Mouse (Mus musculus): Measurements from ENCODE around the gene Rwdd2a.

Rwdd2a gene

DNA sequence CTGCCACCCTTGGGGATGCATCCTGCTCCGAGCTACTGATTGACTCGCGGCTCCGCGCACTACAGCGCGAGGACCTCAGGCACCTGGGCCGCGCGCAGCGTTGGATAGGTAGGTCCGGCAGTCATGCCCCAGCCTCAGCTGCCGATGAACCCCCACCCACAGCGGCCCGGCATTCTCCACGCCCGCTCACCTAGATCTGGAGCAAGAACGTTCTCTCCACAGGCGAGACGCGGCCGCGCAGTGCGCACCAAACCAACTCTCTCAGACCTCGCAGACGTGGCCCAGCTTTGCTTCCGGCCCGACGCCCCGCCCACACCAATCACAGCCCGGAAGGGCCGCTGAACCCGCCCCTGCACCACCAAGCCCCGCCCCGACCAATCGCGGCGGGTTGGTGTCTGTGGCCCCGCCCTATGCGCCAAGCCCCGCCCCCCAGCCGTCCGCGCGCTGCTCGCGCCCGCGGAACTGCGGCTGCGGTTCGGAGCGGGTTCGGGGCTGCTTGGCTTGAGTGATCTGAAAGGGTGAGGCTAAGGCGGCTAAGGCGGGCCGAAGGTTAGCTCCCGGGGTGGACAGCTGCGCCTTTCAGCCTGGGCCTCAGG is at the start of gene Rwdd2a, which contains the start of gene Pgm3:
Gene Rwdd2a, plus strand, starts transcription at position 452 of the 596 bp plus-strand sequence.
Gene Pgm3, minus strand, starts transcription at position 303 of the 596 bp plus-strand sequence.
- DNase-seq, result peak; percentile 97 to 100

DNA sequence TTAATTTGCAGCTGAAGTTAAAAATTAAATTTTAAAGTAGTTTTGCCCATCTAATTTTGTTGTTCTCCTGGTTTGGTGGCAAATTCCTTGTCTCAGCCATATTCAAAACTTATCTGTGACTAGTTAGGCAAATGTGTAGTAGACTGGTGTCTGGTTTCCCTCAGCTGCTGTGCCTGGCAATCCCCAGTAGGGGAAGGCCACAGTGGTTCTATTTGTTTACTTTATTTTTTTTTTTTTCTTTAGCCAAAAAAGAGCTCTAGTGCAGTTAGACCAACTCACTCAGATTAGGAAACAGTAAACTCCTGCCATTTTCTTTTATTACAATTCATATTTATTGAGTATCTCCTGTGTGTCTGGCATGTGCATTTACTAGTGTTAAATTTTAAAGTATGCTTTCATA is 49.5 kb upstream of the Rwdd2a start:
- no peak for DNase-seq

DNA sequence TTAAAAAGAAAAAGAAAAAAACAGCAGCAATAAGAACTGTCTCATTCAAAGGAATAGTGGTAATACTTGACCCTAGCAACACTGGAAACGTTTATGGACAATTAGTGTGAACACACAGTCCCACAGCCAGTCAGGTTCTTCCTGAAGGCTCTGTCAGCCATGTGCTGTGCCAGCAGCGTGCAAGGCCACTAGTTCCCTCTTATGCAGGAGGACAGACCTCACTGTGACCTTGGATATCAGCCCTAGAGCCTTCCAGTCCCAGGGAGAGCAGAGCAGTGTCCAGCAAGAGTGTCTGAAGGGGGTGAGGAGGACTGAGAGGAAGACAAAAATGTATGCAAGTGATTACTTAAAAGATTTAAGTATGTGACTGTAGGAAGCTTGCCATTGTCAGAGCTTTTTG is 46.2 kb upstream of the Rwdd2a start:
- DNase-seq, result no peak

DNA sequence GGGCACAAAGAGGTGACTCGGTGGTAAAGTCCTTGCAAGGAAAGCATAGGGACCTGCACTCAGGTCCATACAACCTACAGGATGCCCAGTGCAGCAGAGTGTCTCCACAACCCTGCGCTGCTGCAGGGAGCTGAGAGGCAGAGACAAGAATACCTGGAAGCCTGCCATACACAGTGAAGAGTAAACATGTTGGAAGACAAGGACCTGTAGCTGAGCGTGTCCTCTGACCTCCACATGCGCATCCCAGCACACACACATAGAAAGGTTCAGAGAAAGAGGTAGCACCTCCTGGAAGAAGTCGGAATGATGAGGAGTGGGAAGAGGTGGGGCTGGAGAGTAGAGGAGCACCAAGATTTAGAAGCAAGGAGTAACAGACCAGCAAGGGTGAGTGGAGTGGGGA is 37.7 kb upstream of the Rwdd2a start:
- DNase-seq, result no peak

DNA sequence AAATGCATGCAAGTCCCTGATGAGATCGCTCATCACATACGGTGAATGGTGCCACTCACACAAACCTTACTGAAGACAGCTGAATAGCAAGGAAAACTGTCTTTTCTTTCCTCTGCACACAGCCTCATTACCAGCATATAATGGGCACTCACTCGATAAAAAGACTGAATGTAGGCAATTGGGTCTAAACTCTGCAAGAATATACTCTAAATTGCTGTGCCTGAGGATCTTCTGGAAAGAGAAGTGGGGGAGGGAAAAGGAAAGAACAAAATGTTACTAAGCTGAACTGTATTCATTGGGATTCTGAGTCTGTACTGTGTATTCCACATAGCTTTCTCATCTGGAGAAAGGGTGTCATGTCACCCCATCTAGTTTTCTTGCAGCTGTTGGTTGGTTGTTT is 28.3 kb upstream of the Rwdd2a start:
- DNase-seq, result no peak

DNA sequence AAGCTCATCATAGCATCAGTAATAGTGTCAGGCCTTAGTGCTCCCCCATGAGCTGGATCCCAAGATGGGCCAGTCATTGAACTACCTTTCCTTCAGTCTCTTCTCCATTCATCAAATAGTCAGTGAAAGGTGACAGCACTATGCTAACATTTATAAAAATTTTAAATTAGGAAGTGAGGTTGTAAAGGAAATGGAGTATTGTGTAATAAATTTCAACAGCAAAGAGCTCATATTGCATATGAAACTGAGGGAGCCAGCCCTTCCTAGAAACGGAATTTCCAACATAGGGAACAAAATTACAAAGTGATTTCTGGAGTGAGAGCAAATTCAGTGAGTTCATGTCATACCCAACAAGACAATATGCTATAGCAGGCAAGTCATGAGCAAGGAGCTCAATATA is 27.2 kb upstream of the Rwdd2a start:
- no peak for DNase-seq

DNA sequence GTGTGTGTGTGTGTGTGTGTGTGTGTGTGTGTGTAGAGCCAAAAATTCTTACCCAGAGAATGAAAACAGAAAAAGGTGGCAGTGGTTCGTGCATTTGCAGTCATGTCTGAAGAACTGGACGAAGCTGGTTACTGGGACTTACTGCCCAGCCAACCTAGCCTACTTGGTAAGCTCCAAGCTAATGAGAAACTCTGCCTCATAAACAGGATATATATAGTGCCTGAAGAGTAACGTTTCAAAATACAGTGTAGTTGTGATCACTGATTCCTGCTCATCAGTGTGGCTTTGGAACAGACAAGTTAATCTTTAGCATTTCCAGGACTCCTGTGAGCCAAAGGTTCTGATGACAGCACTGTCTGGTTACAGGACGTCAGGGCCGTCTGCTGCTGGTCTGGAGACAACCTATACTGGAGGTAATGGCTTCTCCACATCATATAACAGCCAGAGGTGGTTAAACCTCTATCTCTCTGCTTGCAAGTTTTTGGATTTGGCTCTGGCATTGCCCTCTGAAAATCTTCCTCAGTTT is 22.1 kb upstream of the Rwdd2a start:
- DNase-seq, result no peak

DNA sequence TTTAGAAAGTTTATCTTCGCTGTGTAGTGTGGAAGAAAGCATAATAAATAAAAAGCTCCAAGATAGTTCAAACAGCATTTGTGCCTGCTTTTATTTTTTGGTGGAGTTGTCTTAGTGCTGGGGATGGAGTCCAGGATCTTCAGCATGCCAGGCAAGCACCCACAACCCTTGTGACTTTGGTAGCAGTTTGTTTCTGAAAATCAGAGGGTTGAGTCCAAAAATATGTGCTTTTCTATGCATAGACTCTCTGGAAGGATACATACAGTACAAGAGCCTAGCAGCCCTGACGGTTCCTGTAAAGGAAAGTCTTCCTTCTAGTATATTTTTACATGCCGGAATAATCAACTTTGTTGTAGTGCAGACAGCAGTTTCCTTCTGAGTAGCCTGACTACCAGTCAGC is 21.1 kb upstream of the Rwdd2a start:
- no peak for DNase-seq

DNA sequence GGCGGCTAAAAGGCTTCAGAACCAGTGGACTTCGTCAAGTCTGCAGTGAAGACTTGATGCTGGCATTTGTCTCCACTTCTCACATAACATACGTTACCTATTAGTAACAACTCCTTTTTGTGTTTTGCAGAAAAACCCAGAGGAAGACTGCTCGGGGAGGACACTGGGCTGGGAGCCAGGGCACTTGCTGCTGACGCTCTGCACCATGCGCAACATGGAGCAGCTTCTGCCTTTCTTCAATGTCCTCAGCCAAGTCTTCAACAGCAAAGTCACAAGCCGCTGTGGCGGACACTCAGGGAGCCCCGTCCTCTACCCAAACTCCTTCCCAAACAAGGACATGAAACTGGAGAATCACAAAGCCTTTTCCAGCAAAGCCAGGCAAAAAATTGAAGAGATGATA is 17.9 kb upstream of the Rwdd2a start:
- peak; percentile 21 to 55 for DNase-seq

DNA sequence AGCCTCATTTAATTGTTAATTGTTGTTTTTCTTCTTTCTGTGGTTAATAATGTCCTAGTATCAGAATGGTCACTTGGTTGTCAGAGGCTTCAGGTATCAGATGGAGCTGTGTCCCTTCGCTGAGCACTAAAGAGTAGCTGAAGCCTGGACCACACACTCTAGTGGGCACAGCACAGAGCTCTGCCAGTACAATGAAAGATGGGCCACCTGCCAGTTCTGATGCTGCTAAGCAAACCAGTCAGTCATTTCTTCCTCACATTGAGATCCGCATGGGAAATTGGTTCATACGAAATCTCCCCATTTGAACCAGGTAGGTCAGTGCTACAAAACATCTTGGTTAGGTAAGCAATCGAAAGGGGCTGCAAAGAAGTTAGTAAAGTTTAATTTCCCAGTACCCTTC is 17.1 kb upstream of the Rwdd2a start:
- peak in 1 of 2 experiments; percentile 41 for DNase-seq

DNA sequence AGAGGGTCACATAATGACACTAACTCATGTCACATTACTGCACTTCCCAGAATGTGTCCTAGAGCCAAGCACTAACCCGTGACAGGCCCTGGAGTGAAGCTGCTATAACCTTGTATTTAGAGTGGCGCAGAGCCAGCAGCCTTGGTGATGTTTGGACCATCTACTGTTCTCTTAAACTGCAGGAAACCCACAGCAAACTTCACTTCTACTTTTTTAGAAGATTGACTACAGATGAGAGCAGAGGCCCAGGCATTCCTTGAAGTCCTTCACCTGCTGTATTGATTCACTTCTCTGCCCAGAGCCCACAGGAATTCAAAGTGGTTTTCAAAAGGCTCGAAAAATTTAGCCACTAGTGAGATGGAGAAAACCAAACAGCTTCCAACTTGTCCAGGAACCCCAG is 11.2 kb upstream of the Rwdd2a start:
- DNase-seq, result no peak

DNA sequence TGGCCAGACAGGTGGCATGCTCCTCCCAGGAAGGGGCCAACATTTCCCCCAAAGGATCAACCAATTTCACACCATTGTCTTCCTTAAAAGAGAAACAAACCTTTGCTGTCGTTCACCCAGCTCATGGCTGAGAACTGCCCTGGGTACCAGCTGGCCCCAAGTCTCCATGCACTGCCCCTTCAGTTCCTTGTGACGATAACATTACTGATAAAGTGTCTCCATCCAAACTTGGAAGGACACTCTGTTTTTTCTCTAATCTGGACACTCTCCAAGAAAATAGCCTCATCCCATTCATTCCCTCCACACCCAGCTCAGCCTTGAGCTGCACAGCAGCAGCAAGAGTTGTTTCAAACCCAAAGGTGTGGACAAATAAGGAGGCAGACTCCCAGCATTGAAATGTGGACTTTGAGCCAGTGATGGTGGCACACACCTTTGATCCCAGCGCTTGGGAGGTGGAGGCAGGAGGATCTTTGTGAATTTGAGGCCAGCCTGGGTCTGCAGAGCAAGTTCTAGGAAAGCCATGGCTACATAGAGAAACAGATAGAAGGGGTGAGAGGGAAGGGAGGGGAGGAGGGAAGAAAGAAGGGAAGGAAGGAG is 2.4 kb upstream of the Rwdd2a start:
- no peak for DNase-seq

DNA sequence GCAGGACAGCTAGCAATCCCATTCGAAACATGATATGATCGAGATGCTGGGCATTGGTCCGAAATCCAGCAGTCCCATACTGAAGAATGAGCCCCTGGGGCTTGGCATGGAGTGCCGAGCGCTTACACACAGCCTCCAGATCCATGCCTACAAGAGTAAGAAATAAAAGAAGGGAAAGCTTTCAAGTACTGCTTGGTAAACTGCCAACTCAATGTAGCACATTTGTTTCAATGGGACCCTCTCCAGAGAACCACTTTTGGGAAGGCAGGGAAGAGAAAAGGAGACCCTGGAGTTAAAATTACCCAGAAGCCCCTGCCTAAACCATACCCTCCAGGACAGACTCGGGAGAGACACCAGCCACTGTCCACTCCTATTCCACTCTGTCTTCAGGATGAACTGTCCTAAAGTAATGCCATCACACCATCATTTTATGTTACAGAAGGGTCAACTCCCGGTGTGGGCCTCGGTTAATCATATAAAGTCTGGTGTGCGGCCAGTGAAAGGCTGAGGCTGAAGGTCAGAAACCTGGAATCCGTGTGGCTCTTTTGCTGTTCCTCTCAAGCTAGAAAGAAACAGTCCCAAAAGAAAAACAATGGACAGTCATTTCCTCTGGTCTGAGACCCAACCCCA is 1.4 kb upstream of the Rwdd2a start:
- no peak for DNase-seq

DNA sequence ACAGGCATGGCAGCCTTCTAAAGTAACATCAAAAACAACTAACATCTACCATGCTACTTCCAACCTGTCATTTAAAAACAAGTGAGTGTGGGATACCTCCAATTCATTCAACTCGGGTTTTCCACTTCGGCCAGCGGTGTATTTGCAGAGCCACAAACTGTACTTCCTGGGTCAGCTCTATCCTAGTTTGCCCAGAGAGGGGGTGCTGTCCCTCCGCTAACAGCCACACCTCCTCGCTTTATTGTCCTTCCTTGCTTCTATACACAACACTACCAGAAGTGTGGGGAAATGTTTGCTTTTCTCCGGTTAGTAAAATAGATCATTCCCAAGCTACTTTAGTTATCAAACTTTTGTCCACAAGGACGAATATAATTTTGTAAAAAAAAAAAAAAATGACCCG is 845 bp upstream of the Rwdd2a start:
- no peak for DNase-seq

DNA sequence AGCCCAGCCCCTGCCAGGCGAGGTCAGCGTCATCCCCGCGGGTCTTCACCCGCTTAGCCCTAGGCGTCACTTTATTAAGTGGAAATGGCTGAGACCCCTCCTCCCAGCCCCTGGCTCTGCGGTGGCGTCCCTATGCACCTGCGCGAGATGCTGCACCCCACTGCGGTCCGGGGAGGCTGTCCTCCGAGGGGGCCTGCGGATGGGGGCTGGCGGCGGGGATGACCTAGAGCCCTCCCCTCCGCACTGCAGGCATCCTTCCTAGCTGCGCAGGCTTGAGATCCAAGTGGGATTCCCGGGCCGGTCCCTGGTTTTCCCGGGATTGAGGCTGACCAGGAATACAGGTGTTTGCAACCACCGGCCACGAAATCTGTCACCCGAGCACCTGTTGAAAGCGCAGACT is 405 bp downstream of the Rwdd2a start:
- peak in 1 of 2 experiments; percentile 65 for DNase-seq

DNA sequence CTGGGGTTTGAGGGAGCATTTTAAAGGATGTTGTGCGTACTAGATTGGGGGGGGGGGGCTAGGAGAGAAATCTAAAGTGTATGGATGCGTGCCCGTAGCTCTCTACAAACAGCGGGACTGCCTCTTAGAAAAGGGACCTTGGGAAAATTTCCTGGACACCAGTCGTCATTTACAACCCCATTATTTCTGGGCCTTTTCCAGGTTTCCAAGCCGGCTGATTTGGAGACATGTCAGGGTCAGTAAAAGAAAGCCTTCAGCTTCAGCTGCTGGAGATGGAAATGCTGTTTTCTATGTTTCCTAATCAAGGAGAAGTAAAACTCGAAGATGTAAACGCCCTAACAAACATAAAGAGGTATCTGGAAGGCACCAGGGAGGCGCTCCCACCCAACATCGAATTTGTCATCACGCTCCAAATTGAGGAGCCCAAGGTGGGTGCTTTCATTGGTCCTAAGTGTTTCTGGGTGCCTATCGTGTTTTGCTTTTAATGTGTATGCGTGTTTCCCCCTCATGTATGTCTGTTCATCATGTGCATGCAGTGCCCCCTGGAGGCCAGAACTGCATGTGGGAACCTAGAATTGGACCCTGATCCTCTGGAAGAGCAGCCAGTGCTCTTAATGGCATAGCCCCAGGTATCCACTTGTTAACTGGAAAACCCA is 973 bp downstream of the Rwdd2a start:
- DNase-seq, result peak; percentile 75 to 88

DNA sequence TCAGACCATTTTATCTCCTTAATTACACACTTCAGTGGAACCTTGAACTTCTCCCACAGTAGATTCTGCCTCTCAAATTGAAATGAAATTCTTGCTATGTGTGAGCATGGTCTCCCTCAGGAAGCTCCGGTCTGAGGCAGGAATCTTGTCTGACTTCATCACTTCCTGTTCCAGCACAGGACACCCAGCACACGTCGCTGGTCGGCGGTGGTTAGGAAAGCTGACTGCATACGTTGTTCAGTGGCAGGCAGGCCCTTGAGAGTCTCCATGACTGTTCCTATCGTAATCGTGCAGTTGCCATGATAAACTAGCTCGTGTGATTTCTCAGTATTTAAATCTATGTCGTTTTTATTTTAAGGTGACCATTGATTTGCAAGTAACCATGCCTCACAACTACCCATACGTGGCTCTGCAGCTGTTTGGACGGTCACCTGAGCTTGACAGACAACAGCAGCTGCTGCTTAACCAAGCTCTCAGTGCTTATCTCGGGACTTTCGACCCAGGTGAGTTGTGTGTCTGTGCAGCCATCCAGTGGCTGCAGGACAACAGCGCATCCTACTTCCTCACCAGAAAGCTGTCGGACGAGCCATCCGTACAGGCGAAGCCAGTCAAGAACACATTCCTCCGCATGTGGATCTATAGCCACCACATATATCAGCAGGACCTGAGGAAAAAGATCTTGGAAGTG is 2.0 kb downstream of the Rwdd2a start:
- no peak for DNase-seq

DNA sequence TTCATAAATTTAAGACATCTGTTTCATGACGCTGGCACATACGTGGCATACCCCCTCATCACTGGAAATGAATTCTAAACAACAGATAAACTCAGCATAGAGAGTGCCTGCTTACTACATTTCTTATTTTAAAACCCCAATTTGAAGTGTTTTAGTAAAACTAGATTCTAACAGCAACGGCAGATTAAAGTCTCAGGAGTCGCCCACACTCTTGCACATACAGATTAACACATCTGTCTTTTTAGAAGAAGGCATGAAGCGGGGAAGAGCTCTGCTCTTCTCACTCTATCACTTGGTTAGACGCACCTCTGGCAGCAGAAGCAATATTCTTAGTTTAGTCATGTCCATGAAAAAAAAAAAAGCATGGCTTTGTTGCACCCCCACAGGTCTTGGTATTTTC is 3.4 kb downstream of the Rwdd2a start:
- no peak for DNase-seq

DNA sequence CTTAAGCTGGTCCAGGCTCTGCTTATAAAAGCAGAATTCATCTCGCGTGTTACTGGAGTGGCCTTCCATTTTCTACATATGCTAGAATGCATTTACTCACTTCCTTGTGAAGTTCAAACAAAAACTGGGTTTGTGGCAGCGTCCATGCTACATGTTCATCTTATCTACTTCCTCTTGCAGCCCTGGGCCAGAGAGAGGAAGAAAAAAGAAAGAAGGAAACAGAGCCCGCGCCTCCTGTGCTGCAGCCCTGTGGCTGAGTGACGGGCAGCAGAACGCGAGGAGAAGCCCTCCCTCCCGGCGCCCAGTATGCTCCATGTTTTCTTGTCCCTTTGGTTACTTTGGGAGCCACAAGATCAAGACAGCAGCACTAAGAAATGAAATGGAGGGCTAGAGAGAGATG is 7.9 kb downstream of the Rwdd2a start:
- DNase-seq, result no peak

DNA sequence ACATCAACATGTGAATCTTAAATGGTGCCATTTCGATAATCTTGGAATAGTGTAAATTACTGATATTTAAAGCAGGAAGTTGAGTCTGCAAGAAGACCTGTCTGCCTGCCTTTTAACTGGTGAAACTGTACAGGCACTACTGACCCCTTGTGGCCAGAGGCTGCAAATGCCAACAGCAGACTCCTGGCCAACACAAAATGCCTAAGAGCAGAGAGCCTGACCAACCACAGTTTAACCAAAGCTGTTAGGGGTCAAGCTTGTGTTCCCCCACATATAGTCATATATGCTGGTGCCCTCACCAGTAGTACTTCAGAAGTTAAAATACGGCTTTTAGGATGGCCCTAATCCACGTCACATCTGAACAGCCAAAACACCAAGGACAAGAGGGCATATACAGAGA is 11.9 kb downstream of the Rwdd2a start:
- peak; percentile 70 to 82 for DNase-seq

DNA sequence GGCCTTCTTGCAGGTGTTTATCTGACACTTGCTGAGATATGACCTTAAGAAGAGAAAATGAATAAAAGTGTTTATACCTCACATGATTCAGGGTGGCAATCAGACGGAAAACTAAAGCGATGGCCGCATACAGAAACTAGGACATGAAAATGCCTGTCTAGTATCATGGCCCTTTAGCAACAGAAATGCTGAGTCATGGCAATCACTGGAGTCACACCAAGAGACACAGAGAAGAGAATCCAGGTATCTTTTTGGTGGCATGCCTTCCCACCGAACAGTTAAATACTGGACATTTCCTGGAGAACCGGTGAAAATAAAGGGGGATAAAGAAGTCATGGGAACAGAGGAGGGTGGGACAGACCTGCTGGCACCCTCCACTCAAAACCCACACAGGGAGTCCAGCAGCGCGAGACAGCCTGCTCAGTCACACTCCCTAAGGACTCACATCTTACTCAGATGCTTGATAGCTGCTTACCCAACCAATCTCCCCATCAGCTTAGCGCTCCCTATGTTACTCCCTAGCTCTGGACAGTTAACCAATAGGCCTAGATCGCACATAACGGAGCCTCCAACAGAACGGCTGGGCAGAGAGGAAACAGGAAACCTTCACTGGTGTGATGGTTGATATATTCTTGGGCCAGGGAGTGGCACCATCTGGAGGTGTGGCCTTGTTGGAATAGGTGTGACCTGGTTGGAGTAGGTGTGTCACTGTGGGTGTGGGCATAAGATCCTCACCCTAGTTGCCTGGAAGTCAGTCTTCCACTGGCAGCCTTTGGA is 15.4 kb downstream of the Rwdd2a start:
- no peak for DNase-seq
